Mouse (Mus musculus) liver, embryonic 14.5 days (tissue): ENCODE results near the gene Ormdl3.

Source experiments
- CTCF ChIP-seq: IDR thresholded peaks from 2 replicates; pipeline ENCODE4 v1.5.1; 2016; ENCODE audit warnings: antibody characterized with exemption, low read depth, control low read depth
- EP300 ChIP-seq: IDR thresholded peaks from 2 replicates; pipeline ENCODE4 v1.6.1; 2016; ENCODE audit warnings: antibody characterized with exemption, low read depth

GRCm38 (mm10) chr11:98563921-98564414, 23.2 kb downstream of the Ormdl3 start:
- TF ChIP-seq CTCF (no peak), EP300 (no peak)
